Mouse (Mus musculus) layer of hippocampus, adult 9-11 months (tissue): ENCODE measurements around the gene Tbccd1.
"Not testable (repeated sequence)": the region's sequence is repeated elsewhere in the genome, so short reads cannot be mapped to it uniquely, and the experiment has no call there.

ENCODE experiments used
- DNase-seq: peaks from one replicate; pipeline ENCODE4 v3.0.0; 2022

Tbccd1 gene

GRCm38 (mm10) chr16:22779228-22779835, 78.1 kb downstream of the Tbccd1 start:
- peak; percentile 80 for DNase-seq

GRCm38 (mm10) chr16:22778296-22778695, 79.2 kb downstream of the Tbccd1 start:
- not testable (repeated sequence) for DNase-seq

- DNase-seq = no peak
Measured at GRCm38 (mm10) chr16:22775471-22775985, 81.9 kb downstream of the Tbccd1 start.

GRCm38 (mm10) chr16:22768661-22769060, 88.8 kb downstream of the Tbccd1 start:
- no peak for DNase-seq

- DNase-seq = no peak
Measured at GRCm38 (mm10) chr16:22767405-22767804, 90.1 kb downstream of the Tbccd1 start.

- no peak for DNase-seq
Measured at GRCm38 (mm10) chr16:22766738-22767211, 90.7 kb downstream of the Tbccd1 start.

- no peak for DNase-seq
Measured at GRCm38 (mm10) chr16:22765531-22765930, 91.9 kb downstream of the Tbccd1 start.
